Mouse (Mus musculus) forebrain, embryonic 12.5 days (tissue): Measurements from ENCODE around the gene Thsd7b. TPM values are rescaled to one million over a fixed set of nuclear protein-coding genes. Genes with fewer than 3 reads are reported as not detected.

ENCODE experiments used
- ATAC-seq: fragments of 200-750 bp; cut with Nextera tagmentation; 2 replicates; pipeline ENCODE4 v1.8.0; 2017; ENCODE audit warnings: moderate TSS enrichment; ENCODE audit not compliant: low FRiP score
- H3K27ac ChIP-seq: fragments of 300-500 bp; sonication (generic); 2 replicates; pipeline ENCODE4 v1.5.1; 2016; ENCODE audit warnings: mild to moderate bottlenecking
- H3K27me3 ChIP-seq: fragments of 300-500 bp; sonication (generic); 2 replicates; pipeline ENCODE4 v1.6.1; 2016; ENCODE audit warnings: mild to moderate bottlenecking
- H3K36me3 ChIP-seq: fragments of 300-500 bp; sonication (generic); replicated peaks from 2 replicates; pipeline ENCODE4 v1.6.1; 2016; ENCODE audit warnings: mild to moderate bottlenecking
- H3K4me1 ChIP-seq: fragments of 300-500 bp; sonication (generic); 2 replicates; pipeline ENCODE4 v1.6.1; 2016
- H3K4me2 ChIP-seq: fragments of 300-500 bp; sonication (generic); 2 replicates; pipeline ENCODE4 v1.6.1; 2016; ENCODE audit warnings: mild to moderate bottlenecking, moderate library complexity
- H3K4me3 ChIP-seq: fragments of 300-500 bp; sonication (generic); replicated peaks from 2 replicates; pipeline ENCODE4 v1.5.1; 2016; ENCODE audit warnings: mild to moderate bottlenecking
- H3K9ac ChIP-seq: fragments of 300-500 bp; sonication (generic); 2 replicates; pipeline ENCODE4 v1.6.1; 2016; ENCODE audit warnings: mild to moderate bottlenecking
- H3K9me3 ChIP-seq: fragments of 300-500 bp; sonication (generic); 2 replicates; pipeline ENCODE4 v1.6.1; 2016
- WGBS: fragments of 180-500 bp; shearing (Covaris S2); methylation state at CpG from one replicate; pipeline ENCODE4 v1.1.7; 2016; 5-methylcytosine and 5-hydroxymethylcytosine counted together
- polyA plus RNA-seq: library from polyadenylated mRNA; unstranded; fragments of >200 nt; fragmentation: Nextera tagmentation; extraction: Ambion mirVana; gene quantifications from 2 replicates; pipeline ENCODE4 v1.2.1, GENCODE M21; 2016

The Thsd7b gene
- polyA plus RNA-seq, 1 experiment from 2014 or later, result 6.6 TPM

DNA sequence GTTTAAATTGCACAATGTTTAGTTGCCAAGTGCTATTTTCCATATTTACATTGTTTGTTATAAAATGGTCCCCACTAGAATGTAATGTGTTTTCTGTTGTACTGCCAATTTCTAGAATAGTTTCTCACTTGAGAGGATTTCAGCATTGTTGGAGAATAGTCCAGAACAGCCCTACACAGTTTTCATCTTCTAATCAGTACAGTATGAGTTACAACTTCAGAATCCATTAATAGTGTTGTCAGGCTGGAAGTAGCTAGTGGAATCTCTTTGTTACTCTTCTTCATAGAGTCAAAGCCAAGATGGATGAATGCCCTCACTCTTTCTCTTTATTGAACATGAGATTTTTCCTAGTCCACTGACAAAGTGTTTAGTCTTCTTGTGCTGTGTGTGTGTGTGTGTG, 525.4 kb downstream of the Thsd7b start:
- Histone ChIP-seq H3K4me1 (no peaks in the 10 kb centered on the region), H3K9ac (no peak overlapping the region), H3K4me3 (no peak overlapping the region), H3K4me2 (no peak overlapping the region), H3K9me3 (no peaks in the 10 kb centered on the region), H3K36me3 (no peaks in the 10 kb centered on the region), H3K27ac (no peak overlapping the region), H3K27me3 (no peaks in the 10 kb centered on the region)
- ATAC-seq, result no peak

DNA sequence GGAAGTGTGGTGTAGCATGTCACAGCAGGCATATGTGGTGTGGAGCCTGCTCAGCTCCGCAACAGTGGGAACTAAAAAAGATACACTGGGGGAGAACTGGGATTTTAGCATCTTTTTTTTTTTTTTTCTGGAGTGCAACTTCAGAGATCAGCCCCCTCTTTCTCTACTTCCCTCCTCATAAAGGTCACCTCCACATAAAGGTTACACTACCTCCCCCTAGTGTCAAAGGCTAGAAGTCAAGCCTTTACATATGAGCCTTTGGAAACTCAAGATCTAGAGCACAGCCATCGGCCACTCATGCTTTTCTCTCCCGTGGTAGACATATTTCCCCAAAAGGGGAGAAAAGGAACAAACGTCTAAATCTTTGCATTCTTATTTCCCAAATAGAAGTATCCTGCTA, 553.8 kb downstream of the Thsd7b start:
- Histone ChIP-seq H3K4me2 (no peak overlapping the region), H3K9ac (no peak overlapping the region), H3K27ac (no peak overlapping the region), H3K9me3 (no peaks in the 10 kb centered on the region), H3K36me3 (no peaks in the 10 kb centered on the region), H3K27me3 (no peaks in the 10 kb centered on the region), H3K4me3 (no peak overlapping the region), H3K4me1 (no peaks in the 10 kb centered on the region)
- no peak for ATAC-seq
- WGBS, result 77% methylated on average over 4 of the region's 4 CpGs

DNA sequence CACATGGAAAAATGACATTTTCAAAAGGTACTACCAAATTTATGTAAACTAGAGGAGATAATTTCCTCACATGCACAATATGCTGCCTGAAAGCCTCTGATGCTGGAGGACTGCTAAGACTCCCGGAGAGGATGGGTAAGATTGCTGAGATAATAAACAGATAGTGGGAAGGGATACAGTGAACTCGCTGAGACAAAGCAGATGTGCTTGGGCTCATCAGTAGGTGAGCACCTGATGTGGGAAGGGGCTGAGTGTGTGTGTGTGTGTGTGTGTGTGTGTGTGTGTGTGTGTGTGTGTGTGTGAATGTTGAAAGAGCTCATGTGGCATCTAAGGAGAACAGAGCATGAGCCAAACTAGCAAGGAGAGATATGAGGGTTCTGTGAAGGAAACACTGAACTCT, 564.2 kb downstream of the Thsd7b start:
- no peak overlapping the region for H3K4me3 ChIP-seq
- WGBS, result 81% methylated on average over 2 of the region's 2 CpGs
- ATAC-seq, result no peak
- no peaks in the 10 kb centered on the region for H3K36me3 ChIP-seq
- H3K9me3 ChIP-seq, result no peaks in the 10 kb centered on the region
- H3K27ac ChIP-seq, result no peak overlapping the region
- H3K4me2 ChIP-seq, result no peak overlapping the region
- no peak overlapping the region for H3K9ac ChIP-seq
- no peaks in the 10 kb centered on the region for H3K4me1 ChIP-seq
- H3K27me3 ChIP-seq, result no peaks in the 10 kb centered on the region

DNA sequence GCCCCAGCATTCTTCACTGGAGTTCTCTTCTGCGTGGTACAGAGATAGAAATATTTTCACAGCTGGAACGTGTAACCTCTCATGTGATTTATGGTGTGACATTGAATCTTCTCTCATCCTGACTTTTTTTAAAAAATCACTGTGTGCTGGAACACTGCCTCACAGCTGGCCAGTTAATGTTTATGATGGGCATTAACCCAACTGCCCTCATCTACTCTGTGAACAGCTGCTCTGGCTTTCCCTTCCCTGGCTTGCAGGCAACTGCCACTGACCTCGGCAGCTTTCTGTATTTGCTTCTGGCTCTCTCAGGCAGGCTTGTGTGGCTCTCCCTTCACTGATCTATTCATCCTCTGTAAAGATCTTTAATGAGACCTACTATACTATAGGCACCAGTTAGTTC, 564.7 kb downstream of the Thsd7b start:
- H3K27ac ChIP-seq, result no peak overlapping the region
- ATAC-seq, result no peak
- H3K4me2 ChIP-seq, result no peak overlapping the region
- 76% methylated on average over 3 of the region's 3 CpGs for WGBS
- no peaks in the 10 kb centered on the region for H3K4me1 ChIP-seq
- no peaks in the 10 kb centered on the region for H3K27me3 ChIP-seq
- no peak overlapping the region for H3K9ac ChIP-seq
- H3K36me3 ChIP-seq, result no peaks in the 10 kb centered on the region
- H3K9me3 ChIP-seq, result no peaks in the 10 kb centered on the region
- H3K4me3 ChIP-seq, result no peak overlapping the region

DNA sequence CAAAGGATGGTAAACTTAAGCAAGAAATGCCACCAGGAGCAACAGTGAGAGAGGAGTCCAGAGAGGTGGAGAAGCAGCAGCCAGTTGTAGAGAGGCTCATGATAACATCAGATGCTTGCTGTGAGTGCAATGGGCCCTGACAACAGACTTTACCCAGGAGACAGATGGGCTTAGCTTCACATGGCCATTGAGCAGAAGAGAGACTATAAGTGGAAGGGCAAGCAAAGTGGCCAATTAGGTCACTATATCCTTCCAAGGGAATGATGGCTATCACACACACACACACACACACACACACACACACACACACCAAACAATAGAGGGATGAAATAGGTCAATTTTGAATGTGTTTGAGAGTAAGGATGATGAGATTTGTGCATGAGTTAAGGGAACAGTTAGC, 565.4 kb downstream of the Thsd7b start:
- Histone ChIP-seq H3K4me3 (no peak overlapping the region), H3K4me1 (no peaks in the 10 kb centered on the region), H3K9me3 (no peaks in the 10 kb centered on the region), H3K36me3 (no peaks in the 10 kb centered on the region), H3K27me3 (no peaks in the 10 kb centered on the region), H3K9ac (no peak overlapping the region), H3K27ac (no peak overlapping the region), H3K4me2 (no peak overlapping the region)
- ATAC-seq, result no peak

DNA sequence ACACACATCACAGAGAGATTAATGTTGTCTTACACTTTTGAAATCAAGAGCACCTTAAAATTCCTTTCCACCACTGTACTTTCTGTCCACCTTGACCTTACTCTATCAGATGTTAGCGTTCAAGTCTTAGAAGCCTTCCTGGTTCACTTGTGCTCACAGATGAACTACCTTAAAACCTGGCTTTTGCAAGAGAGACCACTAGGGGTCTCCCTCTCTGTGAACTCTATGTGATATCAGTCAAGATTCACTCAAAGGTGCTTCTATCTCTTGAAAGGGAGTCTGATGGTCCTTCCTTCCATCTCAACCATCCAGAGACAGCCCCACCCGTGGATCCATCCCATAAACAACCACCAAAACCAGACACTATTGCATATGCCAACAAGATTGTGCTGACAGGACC, 570.3 kb downstream of the Thsd7b start:
- 65% methylated on average over 2 of the region's 2 CpGs for WGBS
- Histone ChIP-seq H3K4me2 (no peak overlapping the region), H3K4me3 (no peak overlapping the region), H3K36me3 (no peaks in the 10 kb centered on the region), H3K27ac (no peak overlapping the region), H3K4me1 (no peaks in the 10 kb centered on the region), H3K9me3 (no peaks in the 10 kb centered on the region), H3K9ac (no peak overlapping the region), H3K27me3 (no peaks in the 10 kb centered on the region)
- 0 out of 2 replicates have a peak, but pooled peaks have one; percentile 44 for ATAC-seq

DNA sequence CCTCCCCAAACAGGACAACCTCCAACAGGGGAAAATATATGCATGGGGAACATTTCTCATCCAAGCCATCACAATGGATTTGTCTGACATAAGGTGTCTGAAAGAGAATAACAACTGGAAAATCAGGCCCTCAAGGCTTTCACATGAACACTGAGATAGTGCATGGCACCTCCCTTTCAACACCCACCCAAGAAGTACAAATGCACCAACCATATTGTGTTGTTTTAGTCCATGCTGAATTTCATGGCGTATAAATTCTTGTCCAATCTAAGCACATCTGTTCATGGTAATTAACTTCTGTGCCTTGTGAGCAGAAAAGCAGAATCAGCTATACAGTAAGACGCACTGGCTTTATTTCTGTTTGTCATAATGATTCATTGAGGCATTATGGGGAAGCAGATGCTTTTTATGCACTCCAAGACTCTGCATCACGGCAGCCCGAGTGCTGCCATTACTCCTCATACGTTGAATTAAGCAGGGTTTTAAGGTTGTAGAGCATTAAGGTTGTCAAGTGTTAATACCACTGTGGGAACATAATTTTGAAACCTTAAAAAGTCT, 577.0 kb downstream of the Thsd7b start:
- H3K4me3 ChIP-seq, result no peak overlapping the region
- WGBS, result 84% methylated on average over 5 of the region's 5 CpGs
- no peak overlapping the region for H3K27ac ChIP-seq
- H3K4me2 ChIP-seq, result no peak overlapping the region
- H3K27me3 ChIP-seq, result no peaks in the 10 kb centered on the region
- no peak overlapping the region for H3K9ac ChIP-seq
- ATAC-seq, result no peak
- no peaks in the 10 kb centered on the region for H3K4me1 ChIP-seq
- no peaks in the 10 kb centered on the region for H3K9me3 ChIP-seq
- no peaks in the 10 kb centered on the region for H3K36me3 ChIP-seq

DNA sequence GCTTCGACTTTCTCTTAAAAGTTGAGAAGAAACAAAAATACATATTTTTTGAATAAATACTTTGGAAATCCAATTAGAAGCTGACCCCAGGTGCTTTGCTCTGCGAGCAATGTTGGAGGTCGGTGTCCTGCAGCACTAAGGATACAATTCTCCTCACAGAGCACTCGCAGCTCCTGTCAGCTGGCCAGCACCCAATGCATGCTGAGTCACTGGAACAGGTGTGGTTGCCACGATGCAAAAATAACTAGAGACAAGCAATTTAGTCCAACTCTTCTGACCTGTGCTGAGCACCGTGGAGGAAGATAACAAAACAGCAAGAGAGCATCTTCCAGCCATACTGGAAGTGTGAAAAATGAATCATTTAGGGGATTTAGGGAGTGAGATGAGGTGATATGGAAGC, 594.6 kb downstream of the Thsd7b start:
- ATAC-seq, result no peak
- Histone ChIP-seq H3K27ac (no peak overlapping the region), H3K9me3 (no peaks in the 10 kb centered on the region), H3K4me3 (no peak overlapping the region), H3K4me1 (no peaks in the 10 kb centered on the region), H3K36me3 (no peaks in the 10 kb centered on the region), H3K27me3 (no peaks in the 10 kb centered on the region), H3K4me2 (no peak overlapping the region), H3K9ac (no peak overlapping the region)
- WGBS, result 83% methylated on average over 6 of the region's 6 CpGs

DNA sequence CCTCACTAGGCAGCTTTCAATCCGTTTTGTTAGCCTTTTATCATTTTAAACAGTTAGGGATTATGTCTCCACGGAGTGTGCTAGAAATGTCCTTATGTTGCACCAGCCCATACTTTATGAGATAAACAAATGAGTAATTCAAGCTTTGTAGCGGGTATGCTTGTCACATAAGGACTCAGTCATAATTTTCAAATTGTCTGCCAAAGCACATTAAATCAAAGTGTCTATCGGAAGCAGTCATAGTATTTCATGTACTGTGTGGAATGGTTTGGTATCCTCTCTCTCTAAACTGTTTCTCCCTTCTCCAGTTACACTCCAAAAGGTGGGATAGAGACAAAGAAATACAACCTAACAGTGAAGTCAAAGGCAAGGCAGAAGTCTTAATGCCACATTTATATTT, 601.3 kb downstream of the Thsd7b start:
- WGBS, result 65% methylated on average over 4 of the region's 4 CpGs
- no peaks in the 10 kb centered on the region for H3K9me3 ChIP-seq
- ATAC-seq, result no peak

DNA sequence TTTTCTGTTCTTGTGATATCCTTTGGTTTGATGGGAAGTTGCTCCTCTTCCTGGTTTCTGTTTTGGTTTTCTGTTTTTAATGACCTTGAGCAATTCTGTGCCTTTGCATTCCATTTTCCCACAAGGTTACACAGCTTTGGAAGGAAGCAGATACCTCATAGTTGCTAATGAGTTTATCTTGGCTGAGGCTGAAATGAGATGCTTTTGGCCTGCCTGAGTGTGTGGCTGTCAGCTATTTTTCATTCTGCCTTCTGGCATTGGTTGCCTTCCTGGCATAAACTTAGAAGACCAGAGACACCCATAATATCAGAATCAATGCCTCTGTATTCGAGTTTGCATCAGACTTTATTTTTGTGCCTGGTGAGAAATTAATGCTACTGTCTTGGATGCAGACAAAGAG, 614.8 kb downstream of the Thsd7b start:
- Histone ChIP-seq H3K4me3 (no peak overlapping the region), H3K4me1 (no peaks in the 10 kb centered on the region), H3K36me3 (no peaks in the 10 kb centered on the region), H3K27ac (no peak overlapping the region), H3K9ac (no peak overlapping the region), H3K4me2 (no peak overlapping the region), H3K9me3 (no peaks in the 10 kb centered on the region), H3K27me3 (no peaks in the 10 kb centered on the region)
- WGBS, result 63% methylated on average over 1 of the region's 1 CpGs
- no peak for ATAC-seq

More for the DNA sequence above, 601.3 kb downstream of the Thsd7b start:
- H3K27ac ChIP-seq, result no peak overlapping the region
- H3K27me3 ChIP-seq, result no peaks in the 10 kb centered on the region
- no peak overlapping the region for H3K4me2 ChIP-seq
- H3K4me3 ChIP-seq, result no peak overlapping the region
- no peak overlapping the region for H3K9ac ChIP-seq
- H3K36me3 ChIP-seq, result no peaks in the 10 kb centered on the region
- H3K4me1 ChIP-seq, result no peaks in the 10 kb centered on the region

DNA sequence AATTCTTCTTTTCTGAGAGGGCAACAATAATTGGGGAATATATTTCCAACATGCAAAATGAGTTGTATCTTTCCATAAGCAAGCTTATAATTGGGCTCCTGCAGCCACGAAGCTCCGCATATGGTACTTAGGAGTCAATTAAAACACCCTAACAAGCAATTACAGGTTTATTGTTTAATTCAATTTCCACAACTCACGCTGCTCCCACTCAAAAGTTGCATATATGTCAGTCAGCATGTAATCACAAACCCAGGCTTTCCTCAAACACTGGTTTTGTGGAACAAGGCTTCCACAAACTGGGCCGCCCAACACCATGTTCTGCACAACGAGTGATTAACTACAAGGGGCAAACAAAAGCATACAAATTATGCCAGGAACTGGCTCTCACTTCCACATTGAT, 625.0 kb downstream of the Thsd7b start:
- Histone ChIP-seq H3K36me3 (no peaks in the 10 kb centered on the region), H3K27me3 (no peaks in the 10 kb centered on the region), H3K4me1 (no peaks in the 10 kb centered on the region), H3K9ac (no peak overlapping the region), H3K4me3 (no peak overlapping the region), H3K4me2 (no peak overlapping the region), H3K27ac (no peak overlapping the region), H3K9me3 (no peaks in the 10 kb centered on the region)
- peak; percentile 27; the same call in 1 of the 2 replicates for ATAC-seq
- 61% methylated on average over 5 of the region's 5 CpGs for WGBS

DNA sequence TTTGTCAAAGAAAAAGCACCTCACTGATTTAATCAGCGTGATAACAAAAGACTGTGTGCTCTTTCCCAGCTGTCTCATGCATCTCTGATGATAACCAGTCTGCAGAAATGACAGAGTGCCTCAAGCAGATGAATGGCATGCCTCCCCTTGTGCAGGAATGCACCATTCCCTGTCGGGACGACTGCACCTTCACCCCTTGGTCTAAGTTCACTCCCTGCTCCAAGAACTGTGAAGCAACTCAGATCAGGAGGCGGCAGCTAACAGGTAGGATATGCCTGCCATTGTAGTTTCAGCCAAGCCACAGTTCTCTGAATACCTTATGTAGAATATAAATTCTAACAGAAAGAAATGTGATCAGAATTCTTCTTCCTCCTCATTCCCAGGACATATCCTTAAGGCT, 642.4 kb downstream of the Thsd7b start:
- no peaks in the 10 kb centered on the region for H3K9me3 ChIP-seq
- no peaks in the 10 kb centered on the region for H3K4me1 ChIP-seq
- no peaks in the 10 kb centered on the region for H3K36me3 ChIP-seq
- no peak overlapping the region for H3K9ac ChIP-seq
- WGBS, result 46% methylated on average over 4 of the region's 4 CpGs
- no peaks in the 10 kb centered on the region for H3K27me3 ChIP-seq
- ATAC-seq, result no peak
- no peak overlapping the region for H3K4me2 ChIP-seq
- no peak overlapping the region for H3K27ac ChIP-seq
- H3K4me3 ChIP-seq, result no peak overlapping the region

DNA sequence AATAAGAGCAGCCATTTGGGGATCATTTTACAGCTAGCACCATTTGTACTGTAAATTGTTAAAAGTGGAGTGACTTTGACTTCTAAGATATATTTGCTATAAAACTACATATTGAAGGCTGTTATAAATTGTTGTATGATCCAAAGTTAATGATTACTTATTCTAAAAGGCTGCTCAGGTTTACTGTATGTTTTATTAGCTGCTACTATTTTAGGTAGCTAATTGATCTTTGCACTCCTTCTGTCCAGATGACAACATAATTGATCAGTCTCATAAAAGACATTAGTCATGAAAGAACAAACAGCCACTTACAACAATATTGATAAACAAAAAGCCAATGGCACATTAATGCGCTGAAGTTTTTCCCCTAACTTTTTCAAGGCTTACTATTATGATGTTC, 644.5 kb downstream of the Thsd7b start:
- Histone ChIP-seq H3K27me3 (no peaks in the 10 kb centered on the region), H3K9me3 (no peaks in the 10 kb centered on the region), H3K36me3 (no peaks in the 10 kb centered on the region), H3K9ac (no peak overlapping the region), H3K27ac (no peak overlapping the region), H3K4me3 (no peak overlapping the region), H3K4me1 (no peaks in the 10 kb centered on the region), H3K4me2 (no peak overlapping the region)
- no peak for ATAC-seq
- 87% methylated on average over 1 of the region's 1 CpGs for WGBS

DNA sequence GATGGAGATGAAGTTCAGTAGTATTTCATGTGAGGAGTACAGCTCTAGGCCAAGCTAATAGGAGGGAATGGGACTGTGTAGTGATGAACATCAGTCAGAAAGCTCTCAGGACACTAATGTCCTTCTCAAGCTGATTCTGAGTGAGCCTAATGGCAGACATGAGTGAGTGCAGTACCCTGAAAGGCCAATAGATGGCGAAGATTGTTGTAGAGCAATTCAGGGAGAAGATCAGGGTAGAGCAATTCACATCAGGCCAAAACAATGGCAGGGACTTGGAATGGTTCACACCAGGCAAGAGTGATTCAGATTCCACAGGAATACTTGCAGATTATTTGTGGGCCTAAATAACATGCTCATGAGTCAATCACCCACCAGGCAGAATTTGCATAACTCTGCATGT, 646.3 kb downstream of the Thsd7b start:
- no peaks in the 10 kb centered on the region for H3K27me3 ChIP-seq
- H3K27ac ChIP-seq, result no peak overlapping the region
- no peak overlapping the region for H3K4me2 ChIP-seq
- H3K36me3 ChIP-seq, result no peaks in the 10 kb centered on the region
- H3K4me3 ChIP-seq, result no peak overlapping the region
- no peaks in the 10 kb centered on the region for H3K9me3 ChIP-seq
- H3K9ac ChIP-seq, result no peak overlapping the region
- WGBS, result 64% methylated on average over 1 of the region's 1 CpGs
- H3K4me1 ChIP-seq, result no peaks in the 10 kb centered on the region
- no peak for ATAC-seq
